Mouse (Mus musculus): ENCODE measurements around the gene Cpm. TPM values are rescaled to one million over a fixed set of nuclear protein-coding genes. Genes with fewer than 3 reads are reported as not detected.
"Not testable (repeated sequence)": the region's sequence is repeated elsewhere in the genome, so short reads cannot be mapped to it uniquely, and the experiment has no call there.

The Cpm gene
- total and polyA plus RNA-seq, 3 experiments = 0.04 to 0.31 (median 0.17) TPM

DNA sequence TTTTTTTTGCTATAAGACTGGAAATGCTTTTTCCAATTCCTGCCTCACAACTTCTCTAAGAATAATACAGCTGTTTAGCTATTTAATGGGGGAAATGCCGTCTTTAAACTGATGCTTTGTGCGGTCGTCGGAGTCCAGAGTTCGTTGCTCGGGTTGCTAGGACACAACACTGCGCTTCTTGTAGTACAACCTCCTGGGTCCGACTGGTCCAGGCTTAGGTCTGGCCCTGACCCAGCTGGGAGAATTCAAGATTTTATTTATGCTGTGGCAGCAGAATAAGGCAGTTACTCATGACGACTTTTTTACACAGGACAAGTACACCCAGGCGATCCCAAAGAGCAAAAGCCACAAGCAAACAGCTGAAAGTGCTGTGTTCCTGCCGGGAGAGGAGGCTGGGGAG is 42.4 kb upstream of the Cpm start:
- Histone ChIP-seq H3K27ac (ENCODE audit: insufficient read depth, low read depth) (no peak overlapping the region), H3K4me3 (replicated peaks in 1 of 3; ENCODE audit: low read depth in 2 of 3, low read length in 2 of 3, poor library complexity in 1 of 3) (no peak overlapping the region), H3K4me2 (ENCODE audit: insufficient read depth, low read depth, poor library complexity, severe bottlenecking) (no peak overlapping the region), H3K27me3 (replicated peaks) (no peaks in the 10 kb centered on the region), H3K9me3 (replicated peaks; ENCODE audit: low read length) (peaks cover 3% of the 10 kb centered on the region), H3K36me3 (replicated peaks in 1 of 2; ENCODE audit: control insufficient read depth in 1 of 2, insufficient read depth in 1 of 2, low read length in 1 of 2) (no peaks in the 10 kb centered on the region), H3K4me1 (ENCODE audit: control insufficient read depth in 1 of 2, insufficient read depth in 2 of 2) (no peaks in the 10 kb centered on the region), H3K79me2 (replicated peaks; ENCODE audit: control insufficient read depth, extremely low read depth, insufficient read depth, poor library complexity, severe bottlenecking) (no peaks in the 10 kb centered on the region), H3K9ac (ENCODE audit: insufficient read depth, low read depth) (no peak overlapping the region)
- DNase-seq (ENCODE audit: extremely low read depth) = no peak
- in situ Hi-C loops (cut with MboI; ENCODE audit: low pct_ligation_motif_present, low pct_unique_long_range_greater_than_20kb, low sequenced_read_pairs) (no loop called here), dilution Hi-C loops (cut with MboI; ENCODE audit: extremely low pct_ligation_motif_present, extremely low pct_unique_long_range_greater_than_20kb, low sequenced_read_pairs) (no loop called here)
- no peak for TF ChIP-seq ELF1 (IDR thresholded peaks at IDR 0.05; ENCODE audit: low read depth, low read length)
- no peak for TF ChIP-seq MXI1 (IDR thresholded peaks at IDR 0.05; ENCODE audit: low read depth, low read length)
- TF ChIP-seq HCFC1 (IDR thresholded peaks at IDR 0.05; ENCODE audit: low read depth, low read length) = no peak
- TF ChIP-seq UBTF (IDR thresholded peaks at IDR 0.05; ENCODE audit: low read depth, low read length) = no peak

DNA sequence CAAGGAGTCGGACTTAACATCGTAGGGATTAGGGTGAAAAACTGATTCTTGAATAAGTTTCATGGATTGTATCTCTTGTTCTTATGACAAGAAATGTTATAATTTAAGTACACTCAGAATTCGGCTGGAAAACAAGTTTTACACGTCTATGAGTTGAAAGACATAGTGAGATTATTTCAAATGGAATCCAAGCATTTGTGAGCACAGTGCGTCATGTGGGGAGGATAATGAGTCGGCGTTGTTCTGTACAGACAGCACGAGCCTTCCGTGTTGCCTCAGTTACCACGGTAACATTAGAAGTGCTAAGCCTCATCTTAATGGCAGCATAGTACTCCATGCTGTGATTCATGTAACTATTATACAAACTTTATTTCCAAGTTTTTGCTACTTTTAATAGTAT is 42.0 kb upstream of the Cpm start:
- H3K9ac ChIP-seq (ENCODE audit: insufficient read depth, low read depth) = no peak overlapping the region
- H3K4me3 ChIP-seq (replicated peaks in 1 of 3; ENCODE audit: low read depth in 2 of 3, low read length in 2 of 3, poor library complexity in 1 of 3) = no peak overlapping the region
- no peak overlapping the region for H3K4me2 ChIP-seq (ENCODE audit: insufficient read depth, low read depth, poor library complexity, severe bottlenecking)
- no peaks in the 10 kb centered on the region for H3K36me3 ChIP-seq (replicated peaks in 1 of 2; ENCODE audit: control insufficient read depth in 1 of 2, insufficient read depth in 1 of 2, low read length in 1 of 2)
- H3K27me3 ChIP-seq (replicated peaks) = no peaks in the 10 kb centered on the region
- H3K4me1 ChIP-seq (ENCODE audit: control insufficient read depth in 1 of 2, insufficient read depth in 2 of 2) = no peaks in the 10 kb centered on the region
- H3K27ac ChIP-seq (ENCODE audit: insufficient read depth, low read depth) = no peak overlapping the region
- TF ChIP-seq PAX5 (IDR thresholded peaks at IDR 0.05; ENCODE audit: low read length) (no peak), MAFK (IDR thresholded peaks at IDR 0.05; ENCODE audit: insufficient replicate concordance, low read length) (no peak), IRF4 (IDR thresholded peaks at IDR 0.05; ENCODE audit: low read depth, low read length) (no peak), KAT2A (IDR thresholded peaks at IDR 0.05; ENCODE audit: insufficient replicate concordance, low read length) (no peak), MYC (IDR thresholded peaks at IDR 0.05; ENCODE audit: low read depth, low read length) (no peak), TBP (conservative IDR thresholded peaks at IDR 0.05; ENCODE audit: low read depth, low read length) (no peak), RCOR1 (conservative IDR thresholded peaks at IDR 0.05; ENCODE audit: low read depth, low read length) (no peak), UBTF (IDR thresholded peaks at IDR 0.05; ENCODE audit: low read depth, low read length) (no peak)
- peaks cover 3% of the 10 kb centered on the region for H3K9me3 ChIP-seq (replicated peaks; ENCODE audit: low read length)
- DNase-seq (ENCODE audit: extremely low read depth) = no peak
- dilution Hi-C loops (cut with MboI; ENCODE audit: extremely low pct_ligation_motif_present, extremely low pct_unique_long_range_greater_than_20kb, low sequenced_read_pairs) = no loop called here
- no peaks in the 10 kb centered on the region for H3K79me2 ChIP-seq (replicated peaks; ENCODE audit: control insufficient read depth, extremely low read depth, insufficient read depth, poor library complexity, severe bottlenecking)
- in situ Hi-C loops (cut with MboI; ENCODE audit: low pct_ligation_motif_present, low pct_unique_long_range_greater_than_20kb, low sequenced_read_pairs) = no loop called here

DNA sequence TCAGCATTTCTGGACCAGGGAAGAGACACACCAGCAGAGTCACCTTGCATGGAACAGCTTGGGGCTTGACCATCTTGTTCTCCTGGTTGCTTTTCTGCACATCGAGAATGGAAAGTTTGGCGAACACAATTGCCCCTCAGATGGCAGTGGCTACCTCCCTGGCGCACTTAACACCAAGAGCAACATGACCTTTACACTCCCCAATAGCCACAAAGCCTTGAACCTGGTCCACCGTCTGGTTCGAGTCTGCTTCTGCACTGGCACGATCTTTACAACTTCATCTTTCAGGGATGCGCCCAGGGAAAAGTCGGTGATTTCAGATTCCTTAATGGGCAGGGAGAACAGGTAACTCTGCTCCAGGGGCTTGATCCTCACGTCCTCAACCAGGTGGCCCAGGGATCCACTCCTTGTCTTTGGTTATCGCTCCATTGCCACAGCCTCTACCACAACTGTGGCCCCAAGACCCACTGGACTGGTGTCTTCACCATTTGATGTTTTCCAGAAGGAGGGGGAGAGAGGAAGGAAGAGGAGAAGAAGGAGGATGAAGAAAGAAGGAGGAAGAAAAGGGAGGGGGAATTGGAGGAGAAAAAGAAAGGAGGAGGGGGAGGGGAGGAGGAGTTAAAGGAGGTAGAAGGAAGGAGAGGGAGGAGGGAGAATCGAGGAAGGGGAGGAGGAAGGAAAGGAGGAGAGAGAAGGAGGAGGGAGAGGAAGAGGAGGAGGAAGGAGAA is 40.7 kb upstream of the Cpm start:
- DNase-seq (ENCODE audit: extremely low read depth); H3K4me1 ChIP-seq (ENCODE audit: control insufficient read depth in 1 of 2, insufficient read depth in 2 of 2); H3K27ac ChIP-seq (ENCODE audit: insufficient read depth, low read depth); H3K79me2 ChIP-seq (replicated peaks; ENCODE audit: control insufficient read depth, extremely low read depth, insufficient read depth, poor library complexity, severe bottlenecking); in situ Hi-C loops (cut with MboI; ENCODE audit: low pct_ligation_motif_present, low pct_unique_long_range_greater_than_20kb, low sequenced_read_pairs); H3K36me3 ChIP-seq (replicated peaks in 1 of 2; ENCODE audit: control insufficient read depth in 1 of 2, insufficient read depth in 1 of 2, low read length in 1 of 2); H3K9me3 ChIP-seq (replicated peaks; ENCODE audit: low read length); H3K9ac ChIP-seq (ENCODE audit: insufficient read depth, low read depth); H3K4me2 ChIP-seq (ENCODE audit: insufficient read depth, low read depth, poor library complexity, severe bottlenecking); dilution Hi-C loops (cut with MboI; ENCODE audit: extremely low pct_ligation_motif_present, extremely low pct_unique_long_range_greater_than_20kb, low sequenced_read_pairs); H3K27me3 ChIP-seq (replicated peaks); H3K4me3 ChIP-seq (replicated peaks in 1 of 3; ENCODE audit: low read depth in 2 of 3, low read length in 2 of 3, poor library complexity in 1 of 3): not testable (repeated sequence)
